Mouse (Mus musculus): ENCODE measurements around the gene Hspb7. TPM values are rescaled to one million over a fixed set of nuclear protein-coding genes. Genes with fewer than 3 reads are reported as not detected.
A peak's percentile ranks its signal among the peaks of the same experiment; 100 is the strongest.

The Hspb7 gene
- polyA plus RNA-seq, 1 experiment from 2014 or later = 0.80 TPM

- H3K27ac ChIP-seq (ENCODE audit: low read length) = peak overlapping the region; percentile 58; the same call in 1 of the 2 replicates
- ATAC-seq (ENCODE audit: low FRiP score, low TSS enrichment) = no peak
- H3K36me3 ChIP-seq (ENCODE audit: insufficient read depth, low read length) = no peaks in the 10 kb centered on the region
- no peak overlapping the region for H3K4me3 ChIP-seq (ENCODE audit: low read length)
- 70% methylated on average over 10 of the region's 10 CpGs for WGBS
- no peaks in the 10 kb centered on the region for H3K9me3 ChIP-seq (ENCODE audit: low read length)
- no peaks in the 10 kb centered on the region; the same call in 1 of the 2 replicates for H3K27me3 ChIP-seq (ENCODE audit: insufficient read depth, low read length)
- no peak overlapping the region for H3K9ac ChIP-seq (replicated peaks; ENCODE audit: low read length)
- no peak overlapping the region for H3K4me2 ChIP-seq (replicated peaks; ENCODE audit: low read depth, low read length)
- peaks cover 19% of the 10 kb centered on the region for H3K4me1 ChIP-seq (ENCODE audit: insufficient read depth, low read length)
Observed at GRCm38 (mm10) chr4:141426796-141427745, 6.5 kb downstream of the Hspb7 start.

GRCm38 (mm10) chr4:141427921-141428320 is 7.3 kb downstream of the Hspb7 start:
- H3K9ac ChIP-seq (replicated peaks; ENCODE audit: low read length) = no peak overlapping the region
- 85% methylated on average over 13 of the region's 13 CpGs for WGBS
- ATAC-seq (ENCODE audit: low FRiP score, low TSS enrichment) = no peak
- H3K36me3 ChIP-seq (ENCODE audit: insufficient read depth, low read length) = no peaks in the 10 kb centered on the region
- no peak overlapping the region for H3K4me3 ChIP-seq (ENCODE audit: low read length)
- H3K27ac ChIP-seq (ENCODE audit: low read length) = no peak overlapping the region
- peaks cover 19% of the 10 kb centered on the region for H3K4me1 ChIP-seq (ENCODE audit: insufficient read depth, low read length)
- no peaks in the 10 kb centered on the region for H3K27me3 ChIP-seq (ENCODE audit: insufficient read depth, low read length)
- H3K9me3 ChIP-seq (ENCODE audit: low read length) = no peaks in the 10 kb centered on the region
- no peak overlapping the region for H3K4me2 ChIP-seq (replicated peaks; ENCODE audit: low read depth, low read length)

- peaks cover 19% of the 10 kb centered on the region for H3K4me1 ChIP-seq (ENCODE audit: insufficient read depth, low read length)
- 81% methylated on average over 6 of the region's 6 CpGs for WGBS
- no peak overlapping the region for H3K4me2 ChIP-seq (replicated peaks; ENCODE audit: low read depth, low read length)
- no peak overlapping the region for H3K27ac ChIP-seq (ENCODE audit: low read length)
- no peaks in the 10 kb centered on the region for H3K27me3 ChIP-seq (ENCODE audit: insufficient read depth, low read length)
- no peak overlapping the region for H3K4me3 ChIP-seq (ENCODE audit: low read length)
- no peaks in the 10 kb centered on the region for H3K9me3 ChIP-seq (ENCODE audit: low read length)
- ATAC-seq (ENCODE audit: low FRiP score, low TSS enrichment) = no peak
- no peak overlapping the region for H3K9ac ChIP-seq (replicated peaks; ENCODE audit: low read length)
- H3K36me3 ChIP-seq (ENCODE audit: insufficient read depth, low read length) = no peaks in the 10 kb centered on the region
Observed at GRCm38 (mm10) chr4:141429381-141429780, 8.8 kb downstream of the Hspb7 start.

GRCm38 (mm10) chr4:141429847-141430246 is 9.3 kb downstream of the Hspb7 start:
- no peak for ATAC-seq (ENCODE audit: low FRiP score, low TSS enrichment)
- Histone ChIP-seq H3K4me2 (replicated peaks; ENCODE audit: low read depth, low read length) (no peak overlapping the region), H3K4me1 (ENCODE audit: insufficient read depth, low read length) (peaks cover 19% of the 10 kb centered on the region), H3K36me3 (ENCODE audit: insufficient read depth, low read length) (no peaks in the 10 kb centered on the region), H3K9ac (replicated peaks; ENCODE audit: low read length) (no peak overlapping the region), H3K4me3 (ENCODE audit: low read length) (no peak overlapping the region), H3K27ac (ENCODE audit: low read length) (no peak overlapping the region), H3K9me3 (ENCODE audit: low read length) (no peaks in the 10 kb centered on the region), H3K27me3 (ENCODE audit: insufficient read depth, low read length) (no peaks in the 10 kb centered on the region)
- 52% methylated on average over 9 of the region's 9 CpGs for WGBS

GRCm38 (mm10) chr4:141430997-141431396 is 10.4 kb downstream of the Hspb7 start:
- no peaks in the 10 kb centered on the region for H3K27me3 ChIP-seq (ENCODE audit: insufficient read depth, low read length)
- H3K36me3 ChIP-seq (ENCODE audit: insufficient read depth, low read length) = no peaks in the 10 kb centered on the region
- H3K9ac ChIP-seq (replicated peaks; ENCODE audit: low read length) = no peak overlapping the region
- no peak for ATAC-seq (ENCODE audit: low FRiP score, low TSS enrichment)
- no peak overlapping the region for H3K4me3 ChIP-seq (ENCODE audit: low read length)
- H3K4me2 ChIP-seq (replicated peaks; ENCODE audit: low read depth, low read length) = no peak overlapping the region
- no peaks in the 10 kb centered on the region for H3K9me3 ChIP-seq (ENCODE audit: low read length)
- no peak overlapping the region for H3K27ac ChIP-seq (ENCODE audit: low read length)
- WGBS = 40% methylated on average over 9 of the region's 9 CpGs
- H3K4me1 ChIP-seq (ENCODE audit: insufficient read depth, low read length) = peaks cover 10% of the 10 kb centered on the region; the same call in 1 of the 2 replicates

GRCm38 (mm10) chr4:141432666-141433065 is 12.1 kb downstream of the Hspb7 start:
- H3K4me2 ChIP-seq (replicated peaks; ENCODE audit: low read depth, low read length) = no peak overlapping the region
- H3K4me1 ChIP-seq (ENCODE audit: insufficient read depth, low read length) = no peaks in the 10 kb centered on the region
- H3K4me3 ChIP-seq (ENCODE audit: low read length) = no peak overlapping the region
- H3K27ac ChIP-seq (ENCODE audit: low read length) = no peak overlapping the region
- H3K9me3 ChIP-seq (ENCODE audit: low read length) = no peaks in the 10 kb centered on the region
- no peak overlapping the region for H3K9ac ChIP-seq (replicated peaks; ENCODE audit: low read length)
- 54% methylated on average over 13 of the region's 14 CpGs for WGBS
- no peaks in the 10 kb centered on the region for H3K36me3 ChIP-seq (ENCODE audit: insufficient read depth, low read length)
- ATAC-seq (ENCODE audit: low FRiP score, low TSS enrichment) = no peak
- H3K27me3 ChIP-seq (ENCODE audit: insufficient read depth, low read length) = no peaks in the 10 kb centered on the region

- 81% methylated on average over 18 of the region's 18 CpGs for WGBS
Observed at GRCm38 (mm10) chr4:141433191-141433590, 12.6 kb downstream of the Hspb7 start.

GRCm38 (mm10) chr4:141435974-141436373 is 15.4 kb downstream of the Hspb7 start, which contains the start of gene Srarp:
Gene Srarp (minus strand): TSS chr4:141436105.
- H3K36me3 ChIP-seq (ENCODE audit: insufficient read depth, low read length) = no peaks in the 10 kb centered on the region
- H3K9me3 ChIP-seq (ENCODE audit: low read length) = no peaks in the 10 kb centered on the region
- no peaks in the 10 kb centered on the region for H3K27me3 ChIP-seq (ENCODE audit: insufficient read depth, low read length)
- no peak within 1 kb of the TSS for H3K4me2 ChIP-seq (replicated peaks; ENCODE audit: low read depth, low read length)
- ATAC-seq (ENCODE audit: low FRiP score, low TSS enrichment) = no peak
- no peak within 1 kb of the TSS for H3K27ac ChIP-seq (ENCODE audit: low read length)
- H3K4me3 ChIP-seq (ENCODE audit: low read length) = no peak within 1 kb of the TSS
- no peak within 1 kb of the TSS for H3K9ac ChIP-seq (replicated peaks; ENCODE audit: low read length)
- no peaks in the 10 kb centered on the region for H3K4me1 ChIP-seq (ENCODE audit: insufficient read depth, low read length)
- WGBS = 79% methylated on average over 1 of the region's 1 CpGs

More at GRCm38 (mm10) chr4:141433191-141433590, 12.6 kb downstream of the Hspb7 start:
- no peaks in the 10 kb centered on the region for H3K4me1 ChIP-seq (ENCODE audit: insufficient read depth, low read length)
- no peak overlapping the region for H3K4me2 ChIP-seq (replicated peaks; ENCODE audit: low read depth, low read length)
- H3K36me3 ChIP-seq (ENCODE audit: insufficient read depth, low read length) = no peaks in the 10 kb centered on the region
- no peak overlapping the region for H3K9ac ChIP-seq (replicated peaks; ENCODE audit: low read length)
- no peak for ATAC-seq (ENCODE audit: low FRiP score, low TSS enrichment)
- H3K27me3 ChIP-seq (ENCODE audit: insufficient read depth, low read length) = no peaks in the 10 kb centered on the region
- H3K9me3 ChIP-seq (ENCODE audit: low read length) = no peaks in the 10 kb centered on the region
- H3K4me3 ChIP-seq (ENCODE audit: low read length) = no peak overlapping the region
- no peak overlapping the region for H3K27ac ChIP-seq (ENCODE audit: low read length)

- H3K27ac ChIP-seq (ENCODE audit: low read length) = no peak overlapping the region
- WGBS = 73% methylated on average over 12 of the region's 12 CpGs
Observed at GRCm38 (mm10) chr4:141439083-141439803, 18.7 kb downstream of the Hspb7 start.

More at GRCm38 (mm10) chr4:141439083-141439803, 18.7 kb downstream of the Hspb7 start:
- Histone ChIP-seq H3K9me3 (ENCODE audit: low read length) (no peaks in the 10 kb centered on the region), H3K36me3 (ENCODE audit: insufficient read depth, low read length) (no peaks in the 10 kb centered on the region), H3K4me3 (ENCODE audit: low read length) (no peak overlapping the region), H3K9ac (replicated peaks; ENCODE audit: low read length) (no peak overlapping the region), H3K27me3 (ENCODE audit: insufficient read depth, low read length) (no peaks in the 10 kb centered on the region), H3K4me2 (replicated peaks; ENCODE audit: low read depth, low read length) (no peak overlapping the region), H3K4me1 (ENCODE audit: insufficient read depth, low read length) (peaks cover 9% of the 10 kb centered on the region; the same call in 1 of the 2 replicates)
- no peak for ATAC-seq (ENCODE audit: low FRiP score, low TSS enrichment)

All from kidney, embryonic 16.5 days (tissue).